Mouse (Mus musculus) right cerebral cortex, adult 2 months (tissue): ENCODE results near the gene Bms1.
A peak's percentile ranks its signal among the peaks of the same experiment; 100 is the strongest.

Experiments
- DNase-seq, 2 experiments: peaks; one replicate each; pipeline ENCODE4 v3.0.0; 2021 to 2022; ENCODE audit warnings: low spot score in 2 of 2

Gene Bms1

GRCm38 (mm10) chr6:118366196-118366595, 53.1 kb downstream of the Bms1 start:
- no peak for DNase-seq

- DNase-seq: no peak
These were observed 53.5 kb downstream of the Bms1 start for GRCm38 (mm10) chr6:118365781-118366180.

GRCm38 (mm10) chr6:118350342-118350741, 68.9 kb downstream of the Bms1 start:
- no peak for DNase-seq

- DNase-seq: no peak
These were observed 71.1 kb downstream of the Bms1 start for GRCm38 (mm10) chr6:118348186-118348585.

GRCm38 (mm10) chr6:118347291-118347690, 72.0 kb downstream of the Bms1 start:
- DNase-seq: no peak

DNA sequence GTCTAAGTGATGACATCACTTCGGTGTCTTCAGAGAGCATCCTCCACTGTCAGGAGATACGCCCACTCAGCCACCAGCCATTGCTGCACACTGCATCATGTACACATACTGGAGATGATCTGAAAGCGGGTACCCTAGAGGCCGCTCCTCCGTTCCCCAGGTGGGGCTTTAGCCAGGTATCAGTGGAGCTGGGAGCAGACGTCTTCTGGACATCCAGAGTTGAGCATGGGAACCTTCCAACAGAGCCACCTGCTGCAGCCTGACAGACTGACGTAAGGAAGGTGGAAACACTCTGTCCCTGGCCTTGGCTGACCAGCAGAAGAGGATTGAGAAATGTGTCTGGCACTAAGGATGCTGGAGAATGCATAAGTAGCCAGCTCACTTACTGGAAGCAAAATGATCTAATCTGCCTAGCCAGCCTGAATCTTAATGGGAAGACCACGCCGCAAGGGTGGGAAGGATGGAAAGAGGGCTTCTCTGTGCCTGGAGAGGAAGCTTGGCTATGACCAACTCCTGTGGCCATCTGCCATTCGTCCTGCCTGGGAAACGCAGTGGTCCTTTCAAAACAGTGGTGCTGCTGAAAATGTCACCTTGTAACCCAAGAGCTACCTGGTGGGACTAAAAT, 77.3 kb downstream of the Bms1 start:
- DNase-seq: no peak

DNA sequence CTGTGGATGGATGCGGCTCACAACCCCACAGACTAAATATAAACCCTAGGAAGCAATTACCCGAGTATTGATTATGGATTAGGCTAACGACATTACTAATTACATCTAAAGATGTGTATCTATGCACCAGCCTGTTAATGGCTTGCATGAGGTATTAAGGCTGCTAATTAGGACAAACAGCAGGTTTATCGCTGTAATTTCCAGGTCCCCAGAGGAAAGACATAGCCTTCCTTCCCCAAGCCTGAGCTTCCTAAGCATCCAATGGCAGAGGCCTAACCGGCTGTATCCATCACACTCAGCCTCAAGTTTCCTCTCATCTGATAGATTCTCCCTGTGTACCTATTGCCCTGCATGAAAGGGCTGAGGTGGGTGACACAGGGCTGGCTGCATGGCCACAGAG, 81.6 kb downstream of the Bms1 start:
- no peak for DNase-seq

GRCm38 (mm10) chr6:118336541-118337480, 82.5 kb downstream of the Bms1 start:
- DNase-seq: peak; percentile 9 to 25

DNA sequence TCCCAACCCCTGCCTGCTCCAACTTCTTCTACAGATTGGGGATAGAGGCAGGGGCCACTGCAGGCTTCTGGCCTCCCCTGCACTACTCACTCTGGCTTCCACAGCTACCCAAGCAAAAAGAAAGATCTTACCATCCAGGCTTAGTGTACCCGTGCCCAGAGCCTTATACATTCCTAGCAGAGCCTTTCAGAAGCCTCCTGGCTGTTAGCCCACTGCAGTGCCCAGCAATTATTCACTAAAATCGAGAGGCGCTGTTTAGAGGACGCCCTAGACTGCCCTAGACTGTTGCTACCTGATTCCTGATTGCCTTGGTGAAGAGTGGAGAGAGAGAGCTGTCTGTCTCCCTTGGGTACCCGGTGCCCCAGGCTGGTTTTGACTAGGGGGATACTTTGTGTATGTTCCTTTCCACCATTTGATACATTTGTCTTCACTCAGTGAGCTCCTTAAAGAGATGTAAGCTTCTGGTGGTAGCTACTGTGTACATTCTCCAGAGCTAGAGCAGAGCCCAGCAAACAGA, 83.3 kb downstream of the Bms1 start:
- no peak for DNase-seq

DNA sequence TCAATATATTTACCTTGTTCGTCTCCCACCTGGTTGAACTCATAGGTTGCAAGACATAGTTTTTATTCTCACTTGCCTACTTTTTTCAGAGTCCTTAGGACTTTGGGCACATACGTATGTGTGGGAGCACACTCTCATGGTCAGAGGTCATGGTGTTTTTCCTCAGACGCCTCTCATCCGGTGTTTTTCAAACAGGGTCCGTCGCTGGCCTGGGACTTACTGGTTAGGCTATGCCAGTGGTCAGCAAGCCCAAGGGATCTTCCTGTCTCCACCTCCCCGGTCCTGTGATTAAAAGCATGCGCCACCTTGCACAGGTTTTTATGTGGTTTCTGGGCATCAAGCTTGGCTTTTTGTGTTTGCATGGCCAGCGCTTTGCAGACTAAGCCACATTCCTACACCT, 85.4 kb downstream of the Bms1 start:
- no peak for DNase-seq
